Mouse (Mus musculus): ENCODE measurements around the gene Atp5d. TPM values are rescaled to one million over a fixed set of nuclear protein-coding genes. Genes with fewer than 3 reads are reported as not detected.

Gene Atp5d
- polyA plus RNA-seq, 1 experiment from 2014 or later, result 396 TPM

- peak overlapping the region; percentile 99 for H3K4me3 ChIP-seq
- peaks cover 63% of the 10 kb centered on the region for H3K4me1 ChIP-seq
- H3K9me3 ChIP-seq, result no peaks in the 10 kb centered on the region
- H3K27me3 ChIP-seq (replicated peaks), result no peaks in the 10 kb centered on the region
- WGBS, result 13% methylated on average over 15 of the region's 15 CpGs
- H3K4me2 ChIP-seq (replicated peaks), result peak overlapping the region; percentile 91
- peaks cover 61% of the 10 kb centered on the region for H3K36me3 ChIP-seq
- H3K9ac ChIP-seq, result peak overlapping the region; percentile 100
- ATAC-seq (ENCODE audit: low FRiP score, low read depth), result no peak
- peak overlapping the region; percentile 99 for H3K27ac ChIP-seq
Measured at GRCm38 (mm10) chr10:80152071-80152872, 13.8 kb downstream of the Atp5d start.

DNA sequence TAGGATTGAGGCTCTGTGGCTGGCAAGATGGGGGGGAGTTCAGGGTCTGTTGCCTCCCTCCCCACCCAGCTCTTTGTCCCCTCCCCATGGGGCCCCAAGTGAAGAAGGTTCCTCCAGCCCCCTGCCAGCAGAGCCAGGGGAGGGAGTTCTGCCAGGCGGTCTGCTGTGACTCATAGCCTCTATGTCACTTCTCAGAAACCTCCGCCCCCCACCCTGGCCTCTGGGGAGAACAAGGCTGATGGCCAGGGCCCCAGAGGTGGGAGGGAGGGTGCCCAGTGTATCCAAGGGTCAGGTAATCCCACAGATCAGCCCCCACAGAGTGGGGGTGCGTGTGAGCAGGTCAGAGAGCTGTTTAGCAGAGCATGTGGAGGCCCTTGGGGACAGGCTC is 14.4 kb downstream of the Atp5d start:
- no peaks in the 10 kb centered on the region for H3K27me3 ChIP-seq (replicated peaks)
- H3K36me3 ChIP-seq, result peaks cover 66% of the 10 kb centered on the region
- no peak for ATAC-seq (ENCODE audit: low FRiP score, low read depth)
- H3K9ac ChIP-seq, result peak overlapping the region; percentile 100
- H3K4me1 ChIP-seq, result peaks cover 63% of the 10 kb centered on the region
- peak overlapping the region; percentile 91 for H3K4me2 ChIP-seq (replicated peaks)
- 50% methylated on average over 3 of the region's 3 CpGs for WGBS
- H3K9me3 ChIP-seq, result no peaks in the 10 kb centered on the region
- peak overlapping the region; percentile 99; the same call in 1 of the 2 replicates for H3K27ac ChIP-seq
- peak overlapping the region; percentile 99 for H3K4me3 ChIP-seq

DNA sequence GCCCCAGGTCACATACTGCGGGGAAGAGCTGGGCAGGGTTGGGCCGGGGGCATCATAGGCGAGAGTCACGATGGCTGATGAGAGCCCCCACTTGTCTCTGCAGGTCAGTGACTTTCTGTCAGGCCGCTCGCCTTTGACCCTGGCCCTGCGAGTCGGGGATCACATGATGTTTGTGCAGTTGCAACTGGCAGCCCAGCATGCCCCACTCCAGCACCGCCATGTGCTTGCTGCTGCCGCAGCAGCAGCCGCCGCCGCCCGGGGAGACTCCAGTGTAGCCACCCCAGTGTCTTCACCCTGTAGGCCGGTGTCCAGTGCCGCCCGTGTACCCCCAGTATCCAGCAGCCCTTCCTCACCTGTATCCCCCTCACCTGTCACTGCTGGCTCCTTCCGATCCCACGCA is 15.3 kb downstream of the Atp5d start:
- H3K4me1 ChIP-seq, result peaks cover 69% of the 10 kb centered on the region
- WGBS, result 87% methylated on average over 19 of the region's 19 CpGs
- no peaks in the 10 kb centered on the region for H3K9me3 ChIP-seq
- H3K36me3 ChIP-seq, result peaks cover 66% of the 10 kb centered on the region
- H3K4me3 ChIP-seq, result peak overlapping the region; percentile 99; the same call in 1 of the 2 replicates
- ATAC-seq (ENCODE audit: low FRiP score, low read depth), result no peak
- H3K9ac ChIP-seq, result peak overlapping the region; percentile 100
- peak overlapping the region; percentile 91 for H3K4me2 ChIP-seq (replicated peaks)
- H3K27me3 ChIP-seq (replicated peaks), result no peaks in the 10 kb centered on the region
- peak overlapping the region; percentile 51; the same call in 1 of the 2 replicates for H3K27ac ChIP-seq

DNA sequence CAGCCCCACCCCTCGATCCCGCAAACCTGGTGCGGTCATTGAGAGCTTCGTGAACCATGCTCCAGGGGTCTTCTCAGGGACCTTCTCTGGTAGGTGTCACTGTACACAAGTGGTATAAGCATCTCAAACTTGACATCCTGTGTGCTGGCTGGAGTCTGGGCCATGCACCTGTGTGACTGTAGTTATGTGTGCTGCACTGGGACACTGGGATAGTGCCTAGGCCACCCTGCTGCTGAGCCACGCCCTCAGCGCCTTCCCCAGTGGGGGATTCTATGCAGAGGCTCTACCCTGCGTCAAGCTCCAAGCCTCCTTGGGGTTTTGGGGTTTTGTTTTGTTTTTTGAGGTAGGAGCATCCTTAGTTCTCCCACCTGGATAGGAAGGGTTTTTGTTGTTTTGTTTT is 16.0 kb downstream of the Atp5d start:
- Histone ChIP-seq H3K9me3 (no peaks in the 10 kb centered on the region), H3K36me3 (peaks cover 66% of the 10 kb centered on the region), H3K27ac (no peak overlapping the region), H3K4me1 (peaks cover 76% of the 10 kb centered on the region), H3K9ac (no peak overlapping the region; the same call in 1 of the 2 replicates), H3K27me3 (replicated peaks) (no peaks in the 10 kb centered on the region), H3K4me2 (replicated peaks) (peak overlapping the region; percentile 91; the same call in 1 of the 2 replicates), H3K4me3 (no peak overlapping the region)
- no peak for ATAC-seq (ENCODE audit: low FRiP score, low read depth)
- 88% methylated on average over 7 of the region's 7 CpGs for WGBS

DNA sequence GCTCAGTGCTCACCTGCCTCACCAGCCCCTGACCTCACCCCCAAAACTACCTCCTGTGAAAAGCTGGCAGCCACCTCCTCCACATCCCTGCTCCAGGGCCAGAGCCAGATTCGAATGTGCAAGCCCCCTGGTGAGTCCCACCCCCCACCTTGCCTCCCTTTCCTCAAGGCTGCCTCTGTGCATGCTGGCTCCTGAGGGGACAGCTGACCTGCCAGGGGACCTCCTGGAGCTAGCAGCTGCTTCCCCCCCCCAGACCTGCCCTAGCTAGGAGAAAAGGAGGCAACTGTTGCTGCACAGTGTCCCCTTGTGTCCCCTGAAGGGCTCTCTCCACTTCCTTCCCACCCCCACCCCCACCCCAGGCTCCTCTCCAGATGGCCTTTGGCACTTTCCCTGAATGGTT is 16.8 kb downstream of the Atp5d start:
- no peaks in the 10 kb centered on the region for H3K27me3 ChIP-seq (replicated peaks)
- H3K4me1 ChIP-seq, result peaks cover 81% of the 10 kb centered on the region
- 60% methylated on average over 1 of the region's 1 CpGs for WGBS
- H3K4me2 ChIP-seq (replicated peaks), result peak overlapping the region; percentile 31
- H3K4me3 ChIP-seq, result no peak overlapping the region
- 0 out of 2 replicates have a peak overlapping the region, but pooled peaks have one; percentile 3 for H3K9ac ChIP-seq
- H3K27ac ChIP-seq, result no peak overlapping the region
- no peaks in the 10 kb centered on the region for H3K9me3 ChIP-seq
- ATAC-seq (ENCODE audit: low FRiP score, low read depth), result no peak
- H3K36me3 ChIP-seq, result peaks cover 66% of the 10 kb centered on the region

DNA sequence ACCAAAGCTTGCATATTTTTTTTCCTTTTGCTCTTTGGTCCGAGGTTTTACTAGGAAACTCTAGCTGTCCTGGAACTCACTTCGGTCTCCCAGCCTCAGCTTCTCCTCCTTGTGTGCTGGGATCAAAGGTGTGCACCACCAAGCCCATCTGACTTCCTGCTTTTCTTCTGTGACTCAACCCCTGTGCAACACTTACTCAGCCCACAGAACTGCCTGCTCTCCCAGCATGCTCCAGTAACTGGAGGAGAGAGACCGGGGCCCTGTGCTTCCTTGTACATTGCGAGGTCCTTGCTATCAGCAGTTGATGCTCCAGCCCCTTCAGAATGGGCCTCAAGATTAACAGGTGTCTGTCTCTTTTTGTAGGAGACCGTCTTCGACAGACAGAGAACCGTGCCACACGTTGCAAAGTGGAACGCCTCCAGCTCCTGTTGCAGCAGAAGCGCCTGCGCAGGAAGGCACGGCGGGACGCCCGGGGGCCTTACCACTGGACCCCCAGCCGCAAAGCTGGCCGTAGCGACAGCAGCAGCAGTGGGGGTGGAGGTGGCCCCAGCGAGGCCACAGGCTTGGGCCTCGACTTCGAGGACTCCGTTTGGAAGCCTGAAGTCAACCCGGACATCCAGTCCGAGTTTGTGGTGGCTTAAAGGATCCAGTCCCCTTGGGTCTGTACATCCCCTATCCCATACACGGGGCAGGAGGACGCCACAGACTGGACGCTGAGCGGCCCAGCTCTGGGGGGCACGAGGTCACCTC is 17.7 kb downstream of the Atp5d start:
- 88% methylated on average over 29 of the region's 29 CpGs for WGBS
- peak overlapping the region; percentile 19; the same call in 1 of the 2 replicates for H3K9ac ChIP-seq

DNA sequence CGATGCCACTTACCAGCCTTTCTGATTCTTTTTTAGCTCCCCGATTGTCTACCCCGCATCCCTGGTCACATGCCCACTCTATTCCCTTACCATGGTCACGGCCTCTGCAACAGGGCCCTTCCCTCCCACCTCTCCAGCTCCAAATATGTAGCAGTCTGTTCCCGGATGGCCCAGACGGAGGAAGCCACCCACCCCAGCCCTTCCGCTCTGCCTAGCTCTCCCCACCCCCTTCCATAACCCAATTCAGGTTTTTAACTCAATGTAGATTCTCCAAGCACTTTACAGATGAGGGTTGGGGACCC is 18.3 kb downstream of the Atp5d start:
- H3K4me3 ChIP-seq, result 0 out of 2 replicates have a peak overlapping the region, but pooled peaks have one; percentile 7
- H3K4me1 ChIP-seq, result peaks cover 95% of the 10 kb centered on the region
- no peaks in the 10 kb centered on the region for H3K27me3 ChIP-seq (replicated peaks)
- H3K9me3 ChIP-seq, result no peaks in the 10 kb centered on the region
- H3K27ac ChIP-seq, result 0 out of 2 replicates have a peak overlapping the region, but pooled peaks have one; percentile 57
- no peak for ATAC-seq (ENCODE audit: low FRiP score, low read depth)
- H3K9ac ChIP-seq, result peak overlapping the region; percentile 19
- 74% methylated on average over 7 of the region's 7 CpGs for WGBS
- H3K36me3 ChIP-seq, result peaks cover 61% of the 10 kb centered on the region
- H3K4me2 ChIP-seq (replicated peaks), result peak overlapping the region; percentile 22

More for the DNA sequence above, 17.7 kb downstream of the Atp5d start:
- no peak overlapping the region for H3K4me3 ChIP-seq
- H3K36me3 ChIP-seq, result peaks cover 66% of the 10 kb centered on the region
- H3K4me1 ChIP-seq, result peaks cover 90% of the 10 kb centered on the region
- peak overlapping the region; percentile 22; the same call in 1 of the 2 replicates for H3K4me2 ChIP-seq (replicated peaks)
- no peaks in the 10 kb centered on the region for H3K9me3 ChIP-seq
- H3K27ac ChIP-seq, result no peak overlapping the region
- ATAC-seq (ENCODE audit: low FRiP score, low read depth), result no peak
- H3K27me3 ChIP-seq (replicated peaks), result no peaks in the 10 kb centered on the region

- H3K27ac ChIP-seq, result peak overlapping the region; percentile 57; the same call in 1 of the 2 replicates
- peak overlapping the region; percentile 7; the same call in 1 of the 2 replicates for H3K4me3 ChIP-seq
- no peak for ATAC-seq (ENCODE audit: low FRiP score, low read depth)
- H3K4me2 ChIP-seq (replicated peaks), result peak overlapping the region; percentile 22
- H3K27me3 ChIP-seq (replicated peaks), result no peaks in the 10 kb centered on the region
- H3K4me1 ChIP-seq, result peaks cover 90% of the 10 kb centered on the region
- peak overlapping the region; percentile 19 for H3K9ac ChIP-seq
- 62% methylated on average over 15 of the region's 15 CpGs for WGBS
- no peaks in the 10 kb centered on the region for H3K9me3 ChIP-seq
- peaks cover 55% of the 10 kb centered on the region for H3K36me3 ChIP-seq
Measured at GRCm38 (mm10) chr10:80157141-80157929, 18.9 kb downstream of the Atp5d start.

- Histone ChIP-seq H3K36me3 (peaks cover 44% of the 10 kb centered on the region), H3K4me3 (peak overlapping the region; percentile 7; the same call in 1 of the 2 replicates), H3K27ac (peak overlapping the region; percentile 83), H3K27me3 (replicated peaks) (0 out of 2 replicates have a peak, but pooled peaks cover 5% of the 10 kb centered on the region), H3K9ac (0 out of 2 replicates have a peak overlapping the region, but pooled peaks have one; percentile 35), H3K4me1 (peaks cover 79% of the 10 kb centered on the region), H3K4me2 (replicated peaks) (peak overlapping the region; percentile 70), H3K9me3 (no peaks in the 10 kb centered on the region)
- ATAC-seq (ENCODE audit: low FRiP score, low read depth), result no peak
- WGBS, result 12% methylated on average over 18 of the region's 18 CpGs
Measured at GRCm38 (mm10) chr10:80158307-80158986, 20.0 kb downstream of the Atp5d start.

GRCm38 (mm10) chr10:80159021-80159560 is 20.7 kb downstream of the Atp5d start:
- H3K4me3 ChIP-seq, result peak overlapping the region; percentile 41
- H3K9me3 ChIP-seq, result no peaks in the 10 kb centered on the region
- ATAC-seq (ENCODE audit: low FRiP score, low read depth), result no peak; the same call in 1 of the 2 replicates
- peaks cover 37% of the 10 kb centered on the region for H3K36me3 ChIP-seq
- peak overlapping the region; percentile 47 for H3K9ac ChIP-seq
- peaks cover 77% of the 10 kb centered on the region for H3K4me1 ChIP-seq
- H3K27me3 ChIP-seq (replicated peaks), result 0 out of 2 replicates have a peak, but pooled peaks cover 7% of the 10 kb centered on the region
- WGBS, result 7% methylated on average over 12 of the region's 12 CpGs
- H3K27ac ChIP-seq, result peak overlapping the region; percentile 83
- peak overlapping the region; percentile 70 for H3K4me2 ChIP-seq (replicated peaks)

Measured in neural tube, embryonic 12.5 days (tissue).